Mouse (Mus musculus) forebrain, embryonic 14.5 days (tissue): Measurements from ENCODE around the gene Cntn3. TPM values are rescaled to one million over a fixed set of nuclear protein-coding genes. Genes with fewer than 3 reads are reported as not detected.

Source experiments
- ATAC-seq: fragments of 200-750 bp; cut with Nextera tagmentation; 2 replicates; pipeline ENCODE4 v1.8.0; 2017; ENCODE audit warnings: mild to moderate bottlenecking, moderate library complexity
- DNase-seq: peaks from one replicate; pipeline ENCODE4 v3.0.0-alpha.2; 2015; ENCODE audit warnings: low spot score
- H3K27ac ChIP-seq: fragments of 300-500 bp; sonication (generic); 2 replicates; pipeline ENCODE4 v1.5.1; 2014; ENCODE audit warnings: low read depth, mild to moderate bottlenecking, control low read depth, low read length, moderate library complexity
- H3K27me3 ChIP-seq: fragments of 300-500 bp; sonication (generic); replicated peaks from 2 replicates; pipeline ENCODE4 v1.6.1; 2014; ENCODE audit warnings: low read length, control low read depth, mixed read lengths; ENCODE audit not compliant: control insufficient read depth, insufficient read depth
- H3K36me3 ChIP-seq: fragments of 300-500 bp; sonication (generic); 2 replicates; pipeline ENCODE4 v1.6.1; 2014; ENCODE audit warnings: low read length, control low read depth; ENCODE audit not compliant: control insufficient read depth, insufficient read depth
- H3K4me1 ChIP-seq: fragments of 300-500 bp; sonication (generic); 2 replicates; pipeline ENCODE4 v1.6.1; 2014; ENCODE audit warnings: antibody characterized with exemption, low read length, control low read depth; ENCODE audit not compliant: control insufficient read depth, insufficient read depth
- H3K4me2 ChIP-seq: fragments of 300-500 bp; sonication (generic); 2 replicates; pipeline ENCODE4 v1.6.1; 2014; ENCODE audit warnings: mild to moderate bottlenecking, control low read depth, low read length
- H3K4me3 ChIP-seq: fragments of 300-500 bp; sonication (generic); 2 replicates; pipeline ENCODE4 v1.5.1; 2014; ENCODE audit warnings: low read depth, low read length, control low read depth
- H3K9ac ChIP-seq: fragments of 300-500 bp; sonication (generic); 2 replicates; pipeline ENCODE4 v1.6.1; 2014; ENCODE audit warnings: mild to moderate bottlenecking, low read length, control low read depth, moderate library complexity
- H3K9me3 ChIP-seq: fragments of 300-500 bp; sonication (generic); replicated peaks from 2 replicates; pipeline ENCODE4 v1.6.1; 2016; ENCODE audit warnings: low read length, control low read depth, mixed read lengths; ENCODE audit not compliant: control insufficient read depth
- WGBS: fragments of 180-500 bp; shearing (Covaris S2); extraction: QIAGEN DNeasy Blood & Tissue Kit; methylation state at CpG from one replicate; pipeline ENCODE4 v1.1.7; 2014; 5-methylcytosine and 5-hydroxymethylcytosine counted together
- polyA plus RNA-seq: library from polyadenylated mRNA; unstranded; fragments of >200 nt; fragmentation: Nextera tagmentation; extraction: Ambion mirVana; gene quantifications from 2 replicates; pipeline ENCODE4 v1.2.1, GENCODE M21; 2014

Gene Cntn3
- polyA plus RNA-seq, 1 experiment from 2014 or later = 1.1 TPM

DNA sequence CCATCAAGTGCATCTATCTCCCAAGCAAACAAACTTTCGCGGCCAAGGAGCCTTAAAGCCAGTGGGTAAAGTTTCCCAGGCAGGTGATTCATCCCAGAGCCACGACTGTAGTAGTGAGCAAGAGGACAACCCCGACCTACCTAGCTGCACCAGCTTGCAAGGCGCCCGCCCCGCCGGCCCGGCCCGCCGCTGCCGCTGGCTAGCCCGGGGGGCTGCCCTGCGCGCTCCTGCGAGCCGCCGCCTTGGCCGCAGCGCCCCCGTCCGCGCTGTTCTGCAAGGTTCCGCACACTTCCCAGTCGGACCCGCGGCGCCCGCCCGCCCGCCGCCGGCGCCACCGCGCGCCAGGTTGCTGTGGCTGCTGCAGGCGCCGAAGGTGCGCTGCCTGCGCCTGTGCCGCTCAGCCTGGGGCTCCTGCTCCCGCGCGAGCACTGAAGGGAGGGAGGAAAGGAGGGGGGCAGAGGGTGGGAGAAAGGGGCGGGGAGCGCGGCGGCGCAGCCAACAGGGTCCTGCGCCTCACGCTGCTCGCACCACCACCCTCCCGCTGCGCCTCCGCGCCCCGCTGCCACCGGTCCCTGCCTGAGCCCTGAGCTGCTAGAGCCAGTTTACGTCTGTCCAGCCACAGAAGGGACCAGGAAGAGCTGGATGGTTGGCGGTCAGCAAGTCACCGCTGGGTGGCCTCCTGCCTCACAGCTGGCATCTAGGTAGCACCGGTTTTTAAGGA is 8.7 kb downstream of the Cntn3 start:
- Histone ChIP-seq H3K4me1 (peaks cover 3% of the 10 kb centered on the region; the same call in 1 of the 2 replicates), H3K27me3 (no peaks in the 10 kb centered on the region), H3K4me2 (peak overlapping the region; percentile 85), H3K9ac (peak overlapping the region; percentile 70), H3K4me3 (peak overlapping the region; percentile 58), H3K9me3 (no peaks in the 10 kb centered on the region), H3K36me3 (no peaks in the 10 kb centered on the region), H3K27ac (no peak overlapping the region)
- ATAC-seq = peak; percentile 98
- 1% methylated on average over 39 of the region's 63 CpGs for WGBS
- DNase-seq = peak; percentile 83

DNA sequence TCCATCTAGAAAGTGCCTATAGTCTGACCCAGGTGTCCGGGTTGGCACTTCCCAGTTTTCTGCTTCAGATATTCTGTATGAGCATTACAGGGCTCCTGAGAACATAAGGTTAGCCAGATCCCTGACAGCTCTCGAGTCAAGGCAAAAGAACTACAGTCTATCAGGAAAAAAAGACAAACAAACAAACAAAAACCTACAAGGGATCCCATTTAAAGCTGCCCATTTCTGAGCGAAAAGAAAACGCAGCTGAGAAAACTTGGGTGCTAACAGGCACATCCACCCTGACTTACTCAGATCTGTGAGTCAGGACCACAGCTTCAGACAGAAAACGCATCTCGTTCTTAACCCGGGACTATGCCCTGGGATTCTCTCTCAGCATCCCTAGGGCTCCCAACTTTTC is 9.5 kb downstream of the Cntn3 start:
- no peaks in the 10 kb centered on the region for H3K36me3 ChIP-seq
- peak overlapping the region; percentile 85 for H3K4me2 ChIP-seq
- H3K27me3 ChIP-seq = no peaks in the 10 kb centered on the region
- no peak overlapping the region for H3K27ac ChIP-seq
- ATAC-seq (no peak), DNase-seq (no peak)
- 5% methylated on average over 7 of the region's 7 CpGs for WGBS
- H3K9ac ChIP-seq = peak overlapping the region; percentile 70
- peaks cover 3% of the 10 kb centered on the region; the same call in 1 of the 2 replicates for H3K4me1 ChIP-seq
- H3K4me3 ChIP-seq = peak overlapping the region; percentile 58
- no peaks in the 10 kb centered on the region for H3K9me3 ChIP-seq

DNA sequence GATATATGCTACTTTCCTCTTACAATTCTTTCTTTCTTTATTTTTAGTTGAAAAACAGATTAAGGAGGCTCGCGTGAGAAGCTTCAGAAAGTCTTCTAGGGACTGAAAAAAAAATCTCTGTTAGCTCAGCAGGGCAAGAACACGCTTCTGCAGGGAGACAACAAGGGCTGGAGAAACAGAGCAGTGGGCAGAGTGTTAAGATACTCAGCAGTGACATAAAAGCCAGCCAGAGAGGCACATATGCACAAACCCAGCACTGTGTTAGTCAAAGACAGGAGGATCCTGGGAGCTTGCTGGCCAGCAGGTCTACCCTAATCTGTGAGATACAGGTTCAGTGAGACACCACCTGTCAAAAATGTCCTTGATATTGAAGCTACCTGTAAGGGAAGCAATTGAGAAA is 15.4 kb downstream of the Cntn3 start:
- H3K27me3 ChIP-seq = no peaks in the 10 kb centered on the region
- H3K9ac ChIP-seq = no peak overlapping the region
- DNase-seq (no peak), ATAC-seq (no peak)
- no peak overlapping the region for H3K4me3 ChIP-seq
- H3K4me1 ChIP-seq = no peaks in the 10 kb centered on the region
- no peak overlapping the region for H3K4me2 ChIP-seq
- no peaks in the 10 kb centered on the region for H3K36me3 ChIP-seq
- H3K27ac ChIP-seq = no peak overlapping the region
- no peaks in the 10 kb centered on the region for H3K9me3 ChIP-seq
- 83% methylated on average over 3 of the region's 3 CpGs for WGBS

DNA sequence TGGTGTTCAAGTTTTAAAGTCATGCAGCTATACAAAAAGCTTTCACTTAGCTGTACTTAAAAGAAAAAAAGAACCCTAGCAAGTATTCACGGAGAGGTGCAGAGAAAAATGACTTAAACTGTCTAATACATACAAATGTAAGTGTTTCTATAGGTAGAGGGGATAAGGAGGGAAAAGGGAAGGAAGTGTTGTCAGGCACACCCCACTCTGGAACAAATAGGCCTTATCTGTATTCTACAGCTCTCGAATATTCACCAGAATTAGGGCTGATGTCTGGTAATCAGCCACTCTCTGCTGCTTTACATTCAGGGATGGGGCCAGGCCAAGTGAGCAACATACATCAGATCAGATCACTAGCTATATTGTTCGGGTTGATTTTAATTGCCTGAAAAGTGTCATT is 16.4 kb downstream of the Cntn3 start:
- Histone ChIP-seq H3K4me1 (no peaks in the 10 kb centered on the region), H3K9me3 (no peaks in the 10 kb centered on the region), H3K27me3 (no peaks in the 10 kb centered on the region), H3K27ac (no peak overlapping the region), H3K4me2 (no peak overlapping the region), H3K9ac (no peak overlapping the region), H3K4me3 (no peak overlapping the region), H3K36me3 (no peaks in the 10 kb centered on the region)
- WGBS = 62% methylated on average over 3 of the region's 3 CpGs
- ATAC-seq (no peak), DNase-seq (no peak)

DNA sequence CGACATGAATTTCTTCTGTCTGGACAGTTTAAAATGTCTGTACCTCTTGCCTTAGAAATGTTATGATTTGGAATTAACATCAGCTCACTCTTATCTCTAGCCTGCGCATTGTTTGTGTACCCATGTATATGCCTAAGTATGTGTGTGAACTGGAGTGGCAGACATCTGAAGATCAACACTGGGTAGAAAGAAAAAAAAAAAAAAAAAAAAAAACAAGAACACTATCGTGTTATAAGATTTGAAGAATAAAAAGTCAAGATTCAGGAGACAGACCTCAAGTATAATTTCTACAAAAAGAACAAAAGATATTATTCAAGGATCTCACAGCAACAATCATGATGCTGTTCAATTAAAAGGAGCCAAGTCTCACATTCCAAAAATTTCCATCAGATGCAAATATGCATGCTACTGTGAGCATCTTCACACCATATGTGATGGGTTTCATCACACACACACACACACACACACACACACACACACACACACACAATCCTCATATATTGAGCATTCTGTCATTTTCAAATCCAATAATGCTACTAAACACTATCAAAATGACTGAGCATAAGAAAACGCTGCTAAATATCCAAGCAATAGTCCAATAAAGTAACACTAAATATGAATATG is 17.0 kb downstream of the Cntn3 start:
- Histone ChIP-seq H3K36me3 (no peaks in the 10 kb centered on the region), H3K4me3 (no peak overlapping the region), H3K27ac (no peak overlapping the region), H3K4me1 (no peaks in the 10 kb centered on the region), H3K4me2 (no peak overlapping the region), H3K9me3 (no peaks in the 10 kb centered on the region), H3K9ac (no peak overlapping the region), H3K27me3 (no peaks in the 10 kb centered on the region)
- 88% methylated on average over 4 of the region's 4 CpGs for WGBS
- ATAC-seq (no peak), DNase-seq (no peak)

DNA sequence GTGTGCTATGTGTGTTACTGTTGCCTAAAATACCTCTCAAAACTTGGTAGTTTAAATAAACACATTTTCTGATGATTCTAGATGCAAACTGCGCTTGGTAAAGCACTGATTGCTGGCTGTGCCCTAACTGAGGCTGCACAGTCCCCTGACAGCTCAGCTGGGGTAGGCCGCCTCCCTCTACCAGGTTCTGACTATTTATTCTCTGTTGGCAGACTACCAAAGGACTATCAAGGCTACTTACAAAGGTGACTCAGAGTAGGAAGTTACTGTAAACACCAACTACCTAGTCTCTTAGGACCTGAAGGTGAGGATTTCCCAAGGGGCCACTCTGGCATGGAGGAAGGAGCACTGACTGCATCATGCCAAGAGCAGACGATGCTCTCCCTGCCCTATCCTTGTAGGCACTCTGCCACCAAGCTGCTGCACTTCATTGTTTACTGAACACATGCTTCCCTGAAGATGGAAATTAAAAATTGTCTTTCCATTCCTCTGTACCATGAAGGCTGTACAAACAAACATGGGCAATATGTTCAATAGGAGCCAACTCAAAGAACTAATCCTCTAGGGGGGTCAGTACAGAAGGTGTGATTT is 17.7 kb downstream of the Cntn3 start:
- peak; percentile 73; the same call in 1 of the 2 replicates for ATAC-seq

DNA sequence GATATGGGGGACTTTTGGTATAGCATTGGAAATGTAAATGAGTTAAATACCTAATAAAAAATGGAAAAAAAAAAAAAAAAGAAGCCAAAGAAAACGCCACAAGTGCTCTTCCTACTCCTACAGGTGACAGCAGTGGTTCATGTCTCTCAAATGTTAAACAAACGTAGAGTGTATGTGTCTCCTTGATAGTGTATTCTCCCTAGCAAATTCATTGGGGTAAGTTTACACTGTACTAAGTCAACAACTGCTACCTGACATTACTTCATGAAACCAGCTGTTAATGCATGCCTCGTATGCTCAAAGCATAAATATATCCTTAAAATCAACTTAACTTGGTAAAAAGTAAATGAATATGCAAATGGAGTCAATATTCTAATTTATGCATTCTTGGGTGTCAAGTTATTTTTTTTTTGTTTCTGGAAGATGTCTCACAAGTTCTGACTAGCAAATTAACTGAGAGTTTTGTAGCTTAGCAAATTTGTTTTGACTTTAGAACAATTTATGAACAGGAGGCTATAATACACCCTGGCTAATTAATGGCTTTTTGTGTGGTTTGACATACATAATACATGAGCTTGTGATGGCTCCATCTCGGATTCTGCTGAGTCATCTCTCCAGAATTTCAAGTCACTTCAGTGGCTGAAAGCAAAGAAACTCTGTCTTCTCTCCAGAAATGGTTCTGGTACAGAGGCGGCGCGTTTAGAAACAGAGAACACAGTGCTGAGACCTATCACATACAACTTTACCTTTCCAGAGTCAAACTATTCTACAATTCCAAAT is 31.1 kb downstream of the Cntn3 start:
- 74% methylated on average over 7 of the region's 7 CpGs for WGBS
- no peaks in the 10 kb centered on the region for H3K36me3 ChIP-seq
- H3K4me1 ChIP-seq = no peaks in the 10 kb centered on the region
- ATAC-seq = no peak
- no peak overlapping the region for H3K4me3 ChIP-seq
- H3K9ac ChIP-seq = no peak overlapping the region
- H3K27me3 ChIP-seq = no peaks in the 10 kb centered on the region
- peak; percentile 43 for DNase-seq
- no peak overlapping the region for H3K4me2 ChIP-seq
- no peaks in the 10 kb centered on the region for H3K9me3 ChIP-seq
- no peak overlapping the region for H3K27ac ChIP-seq

More for the DNA sequence above, 17.7 kb downstream of the Cntn3 start:
- no peak overlapping the region for H3K4me3 ChIP-seq
- H3K9me3 ChIP-seq = no peaks in the 10 kb centered on the region
- no peaks in the 10 kb centered on the region for H3K36me3 ChIP-seq
- H3K4me2 ChIP-seq = no peak overlapping the region
- peak; percentile 56 for DNase-seq
- H3K9ac ChIP-seq = no peak overlapping the region
- no peaks in the 10 kb centered on the region for H3K27me3 ChIP-seq
- no peaks in the 10 kb centered on the region for H3K4me1 ChIP-seq
- H3K27ac ChIP-seq = no peak overlapping the region
- 72% methylated on average over 3 of the region's 3 CpGs for WGBS

DNA sequence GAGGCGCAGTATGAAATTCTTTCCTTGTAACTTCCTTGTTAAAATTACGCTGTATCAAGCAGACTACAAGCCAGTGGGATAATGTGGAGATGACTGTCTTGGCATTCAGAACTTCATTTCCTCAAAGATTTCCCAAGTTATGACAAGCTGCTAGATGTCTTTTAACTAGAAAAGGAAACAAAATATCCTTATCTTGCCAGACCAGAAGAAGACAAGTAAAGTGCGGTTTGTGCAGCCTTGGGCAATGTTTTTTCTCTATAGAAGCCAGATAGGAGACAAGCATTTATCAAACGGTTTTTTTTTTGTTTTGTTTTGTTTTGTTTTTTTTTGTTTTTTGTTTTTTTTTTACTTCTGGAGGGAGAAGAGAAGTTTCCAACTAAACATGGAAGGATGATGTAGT is 37.3 kb downstream of the Cntn3 start:
- Histone ChIP-seq H3K9ac (no peak overlapping the region), H3K27ac (no peak overlapping the region), H3K4me2 (no peak overlapping the region), H3K27me3 (no peaks in the 10 kb centered on the region), H3K4me1 (no peaks in the 10 kb centered on the region), H3K9me3 (no peaks in the 10 kb centered on the region), H3K4me3 (no peak overlapping the region), H3K36me3 (no peaks in the 10 kb centered on the region)
- ATAC-seq (no peak), DNase-seq (no peak)
- WGBS = 88% methylated on average over 4 of the region's 4 CpGs
